In genomic region chr5:121541235-121541634, GRCm38 (mm10) we compare ENCODE assay signal across 1 mouse cellular context.
TF ChIP-seq lines count a peak whose summit lies in the region.

No protein-coding gene starts in this region.

TF ChIP-seq in MEL, 35 proteins besides CTCF, POLR2A, EP300 and RAD21:
- no peak for TF ChIP-seq BHLHE40 (IDR thresholded peaks at IDR 0.05; ENCODE audit: borderline replicate concordance, low read depth, low read length)
- TF ChIP-seq GATA1 (IDR thresholded peaks at IDR 0.05; ENCODE audit: low read depth, low read length) = no peak
- peak; percentile 16; the same call in 1 of the 2 replicates for TF ChIP-seq MAX (IDR thresholded peaks at IDR 0.05; ENCODE audit: low read length)
- TF ChIP-seq RCOR1 (IDR thresholded peaks at IDR 0.05; ENCODE audit: low read depth, low read length) = peak; percentile 89
- TF ChIP-seq CHD1 (IDR thresholded peaks at IDR 0.05; ENCODE audit: low read depth, low read length) = no peak
